Mouse (Mus musculus) heart, postnatal 0 days (tissue): ENCODE measurements at regions not wholly inside any gene's neighbourhood (a gene's known extent, or its start where the extent isn't known, plus 50 kb on each side); places are given as distances from the start of the nearest gene placed in this dataset.

Experiments used
- ATAC-seq: fragments of 200-750 bp; cut with Nextera tagmentation; 2 replicates; pipeline ENCODE4 v1.8.0; 2017; ENCODE audit warnings: low read depth, moderate number of reproducible peaks, moderate library complexity; ENCODE audit not compliant: insufficient read depth
- DNase-seq: peaks from one replicate; pipeline ENCODE4 v3.0.0-alpha.2; 2016; ENCODE audit warnings: low spot score
- H3K27ac ChIP-seq: fragments of 300-500 bp; sonication (generic); 2 replicates; pipeline ENCODE4 v1.5.1; 2014; ENCODE audit warnings: low read depth, mild to moderate bottlenecking
- H3K27me3 ChIP-seq: fragments of 300-500 bp; sonication (generic); 2 replicates; pipeline ENCODE4 v1.6.1; 2014; ENCODE audit warnings: low read length, mixed read lengths; ENCODE audit not compliant: control insufficient read depth, insufficient read depth
- H3K36me3 ChIP-seq: fragments of 300-500 bp; sonication (generic); replicated peaks from 2 replicates; pipeline ENCODE4 v1.6.1; 2014; ENCODE audit warnings: low read length, mixed read lengths; ENCODE audit not compliant: control insufficient read depth, insufficient read depth
- H3K4me1 ChIP-seq: fragments of 300-500 bp; sonication (generic); 2 replicates; pipeline ENCODE4 v1.6.1; 2014; ENCODE audit warnings: antibody characterized with exemption; ENCODE audit not compliant: control insufficient read depth, insufficient read depth
- H3K4me2 ChIP-seq: fragments of 300-500 bp; sonication (generic); 2 replicates; pipeline ENCODE4 v1.6.1; 2014; ENCODE audit warnings: low read depth, mild to moderate bottlenecking, low read length, moderate library complexity
- H3K4me3 ChIP-seq: fragments of 300-500 bp; sonication (generic); 2 replicates; pipeline ENCODE4 v1.5.1; 2014; ENCODE audit warnings: low read depth, low read length
- H3K9ac ChIP-seq: fragments of 300-500 bp; sonication (generic); replicated peaks from 2 replicates; pipeline ENCODE4 v1.6.1; 2014; ENCODE audit warnings: low read depth, low read length, mixed read lengths
- H3K9me3 ChIP-seq: fragments of 300-500 bp; sonication (generic); replicated peaks from 2 replicates; pipeline ENCODE4 v1.6.1; 2016; ENCODE audit warnings: low read length; ENCODE audit not compliant: control insufficient read depth
- CTCF ChIP-seq: IDR thresholded peaks from 2 replicates; pipeline ENCODE4 v1.5.1; 2016; ENCODE audit warnings: antibody characterized with exemption, control low read depth, low read depth
- EP300 ChIP-seq: IDR thresholded peaks from 2 replicates; pipeline ENCODE4 v1.6.1; 2016; ENCODE audit warnings: antibody characterized with exemption, low read depth
- WGBS: fragments of 180-500 bp; shearing (Covaris S2); extraction: QIAGEN DNeasy Blood & Tissue Kit; methylation state at CpG from one replicate; pipeline ENCODE4 v1.1.7; 2014; 5-methylcytosine and 5-hydroxymethylcytosine counted together

DNA sequence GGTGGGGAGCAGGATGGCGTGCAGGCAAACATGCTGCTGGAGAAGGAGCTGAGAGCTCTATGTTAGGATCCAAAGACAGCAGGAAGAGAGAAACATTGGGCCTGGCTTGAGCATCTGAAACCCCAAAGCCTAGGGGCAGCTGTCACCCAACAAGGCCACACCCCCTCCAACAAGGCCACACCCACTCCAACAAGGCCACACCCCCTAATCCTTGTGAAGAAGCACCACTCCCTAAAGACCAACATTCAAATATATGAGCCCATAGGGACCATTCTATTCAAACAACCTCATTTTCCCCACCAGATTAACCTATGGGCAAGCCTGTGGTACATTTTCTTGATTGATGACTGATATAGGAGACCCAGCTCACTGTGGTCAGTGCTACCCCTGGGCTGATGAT, 67.9 kb upstream of the Nepro start:
- Histone ChIP-seq H3K4me2 (no peak overlapping the region), H3K27ac (no peak overlapping the region), H3K9me3 (0 out of 2 replicates have a peak, but pooled peaks cover 4% of the 10 kb centered on the region), H3K4me1 (0 out of 2 replicates have a peak, but pooled peaks cover 5% of the 10 kb centered on the region), H3K9ac (no peak overlapping the region), H3K4me3 (no peak overlapping the region), H3K27me3 (no peaks in the 10 kb centered on the region), H3K36me3 (no peaks in the 10 kb centered on the region)
- DNase-seq (no peak), ATAC-seq (no peak)
- TF ChIP-seq CTCF (no peak), EP300 (no peak)
- 86% methylated on average over 1 of the region's 1 CpGs for WGBS

- H3K4me3 ChIP-seq, result no peak overlapping the region
- no peak overlapping the region for H3K9ac ChIP-seq
- 0 out of 2 replicates have a peak, but pooled peaks have one; percentile 57 for ATAC-seq
- no peak for TF ChIP-seq EP300
- TF ChIP-seq CTCF, result no peak
- WGBS, result 43% methylated on average over 3 of the region's 3 CpGs
- no peaks in the 10 kb centered on the region for H3K36me3 ChIP-seq
- H3K4me1 ChIP-seq, result 0 out of 2 replicates have a peak, but pooled peaks cover 5% of the 10 kb centered on the region
- 0 out of 2 replicates have a peak, but pooled peaks cover 4% of the 10 kb centered on the region for H3K9me3 ChIP-seq
- peak; percentile 29 for DNase-seq
- no peak overlapping the region for H3K4me2 ChIP-seq
- no peaks in the 10 kb centered on the region for H3K27me3 ChIP-seq
- no peak overlapping the region for H3K27ac ChIP-seq
Observed at GRCm38 (mm10) chr16:44655306-44655705, 68.8 kb upstream of the Nepro start.

GRCm38 (mm10) chr16:44648547-44649223, 75.4 kb upstream of the Nepro start:
- DNase-seq, result peak; percentile 57
- peak overlapping the region; percentile 46; the same call in 1 of the 2 replicates for H3K27ac ChIP-seq
- WGBS, result 37% methylated on average over 2 of the region's 2 CpGs

GRCm38 (mm10) chr16:44643992-44644391, 80.1 kb upstream of the Nepro start:
- WGBS, result 17% methylated on average over 4 of the region's 4 CpGs
- TF ChIP-seq CTCF (peak; percentile 69), EP300 (no peak)
- ATAC-seq, result no peak
- Histone ChIP-seq H3K4me3 (no peak overlapping the region), H3K9me3 (no peaks in the 10 kb centered on the region), H3K4me1 (no peaks in the 10 kb centered on the region), H3K27ac (no peak overlapping the region), H3K27me3 (no peaks in the 10 kb centered on the region), H3K36me3 (no peaks in the 10 kb centered on the region), H3K4me2 (no peak overlapping the region), H3K9ac (no peak overlapping the region)
- DNase-seq, result peak; percentile 69

More at GRCm38 (mm10) chr16:44648547-44649223, 75.4 kb upstream of the Nepro start:
- Histone ChIP-seq H3K9me3 (0 out of 2 replicates have a peak, but pooled peaks cover 4% of the 10 kb centered on the region), H3K36me3 (no peaks in the 10 kb centered on the region), H3K4me2 (no peak overlapping the region), H3K9ac (no peak overlapping the region), H3K27me3 (no peaks in the 10 kb centered on the region), H3K4me1 (no peaks in the 10 kb centered on the region), H3K4me3 (no peak overlapping the region)
- TF ChIP-seq CTCF (no peak), EP300 (no peak)
- ATAC-seq, result no peak

DNA sequence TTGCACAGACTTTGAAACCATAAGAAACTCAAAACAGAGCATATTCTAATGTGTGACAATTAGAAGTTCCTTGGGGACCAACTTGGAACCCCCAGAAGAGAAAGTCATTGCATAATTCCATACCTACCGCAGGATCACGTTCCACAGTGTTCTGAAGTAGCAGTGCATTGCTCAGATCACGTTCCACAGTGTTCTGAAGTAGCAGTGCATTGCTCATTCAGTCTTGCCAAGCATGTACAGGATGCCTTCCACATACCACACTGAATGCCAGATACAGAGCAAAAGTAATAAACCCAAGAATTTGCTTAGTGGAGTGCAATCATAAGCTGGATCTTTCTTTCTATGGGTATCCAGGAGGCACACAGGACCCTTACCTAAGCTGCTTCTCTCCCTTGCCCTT, 78.4 kb upstream of the Boc start:
- Histone ChIP-seq H3K9me3 (no peaks in the 10 kb centered on the region), H3K9ac (no peak overlapping the region), H3K4me2 (no peak overlapping the region), H3K36me3 (no peaks in the 10 kb centered on the region), H3K27me3 (no peaks in the 10 kb centered on the region), H3K4me3 (no peak overlapping the region), H3K4me1 (peaks cover 10% of the 10 kb centered on the region; the same call in 1 of the 2 replicates), H3K27ac (no peak overlapping the region)
- TF ChIP-seq EP300 (no peak), CTCF (no peak)
- no peak for ATAC-seq
- WGBS, result 60% methylated on average over 3 of the region's 3 CpGs
- no peak for DNase-seq

- H3K9me3 ChIP-seq, result no peaks in the 10 kb centered on the region
- ATAC-seq, result no peak
- H3K27me3 ChIP-seq, result no peaks in the 10 kb centered on the region
- WGBS, result 89% methylated on average over 4 of the region's 4 CpGs
- TF ChIP-seq EP300 (no peak), CTCF (no peak)
- H3K9ac ChIP-seq, result no peak overlapping the region
- no peak overlapping the region for H3K4me3 ChIP-seq
- H3K4me1 ChIP-seq, result peaks cover 10% of the 10 kb centered on the region; the same call in 1 of the 2 replicates
- H3K4me2 ChIP-seq, result no peak overlapping the region
- no peaks in the 10 kb centered on the region for H3K36me3 ChIP-seq
- no peak overlapping the region for H3K27ac ChIP-seq
- DNase-seq, result no peak
Observed at GRCm38 (mm10) chr16:44634486-44634885, 75.8 kb upstream of the Boc start.
